Mouse (Mus musculus) liver, adult 2 months (tissue): Measurements from ENCODE around the gene Fut2.

ENCODE experiments used
- CTCF ChIP-seq: fragments of 200-500 bp; IDR thresholded peaks from 2 replicates; pipeline ENCODE4 v1.5.1; 2011; ENCODE audit warnings: low read depth, low read length, control low read depth
- POLR2A ChIP-seq: fragments of 200-500 bp; IDR thresholded peaks from 2 replicates; pipeline ENCODE4 v1.6.1; 2011; ENCODE audit warnings: low read length, control low read depth; ENCODE audit not compliant: insufficient read depth; ENCODE audit errors: extremely low read depth

- TF ChIP-seq POLR2A (no peak), CTCF (no peak)
Observed at GRCm38 (mm10) chr7:45678513-45678912, 12.3 kb upstream of the Fut2 start.
